Mouse (Mus musculus) neutrophil, adult 5-6 weeks (primary cell): ENCODE measurements around the gene Suds3. TPM values are rescaled to one million over a fixed set of nuclear protein-coding genes. Genes with fewer than 3 reads are reported as not detected.

Experiments used
- ATAC-seq: fragments of 151-379, 151-347 bp; 2 replicates; pipeline ENCODE4 v1.8.0; 2017; ENCODE audit warnings: mild to moderate bottlenecking, moderate TSS enrichment; ENCODE audit not compliant: insufficient number of reproducible peaks, poor library complexity, low FRiP score, severe bottlenecking; ENCODE audit errors: extremely low read depth
- total RNA-seq: library from RNA; stranded (forward); fragments of 200-1000 nt; gene quantifications from 2 replicates; pipeline ENCODE4 v1.2.3, GENCODE M21; 2017

The Suds3 gene
- total RNA-seq, 1 experiment from 2014 or later, result 130 TPM

GRCm38 (mm10) chr5:117087718-117088117, 28.2 kb downstream of the Suds3 start:
- no peak for ATAC-seq

DNA sequence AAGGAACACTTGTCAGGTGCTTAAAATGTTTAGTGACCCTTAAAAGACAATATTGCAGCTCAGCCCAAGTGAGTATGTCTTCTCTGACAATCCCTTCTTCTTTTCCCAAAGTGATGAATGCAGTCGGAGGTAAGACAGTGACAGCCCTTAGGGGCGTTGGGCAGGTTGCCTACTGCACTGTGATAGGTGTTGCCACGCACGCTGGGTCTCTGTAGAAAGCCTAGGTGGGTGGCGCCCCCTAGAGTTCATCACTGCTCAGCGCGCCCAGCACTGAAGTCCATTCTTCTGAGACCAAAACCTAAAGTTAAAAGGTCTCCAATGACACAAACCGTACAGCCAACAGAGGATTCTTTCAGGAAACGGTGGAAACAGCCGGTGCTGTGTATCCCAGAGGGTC, 46.4 kb downstream of the Suds3 start:
- ATAC-seq, result no peak

DNA sequence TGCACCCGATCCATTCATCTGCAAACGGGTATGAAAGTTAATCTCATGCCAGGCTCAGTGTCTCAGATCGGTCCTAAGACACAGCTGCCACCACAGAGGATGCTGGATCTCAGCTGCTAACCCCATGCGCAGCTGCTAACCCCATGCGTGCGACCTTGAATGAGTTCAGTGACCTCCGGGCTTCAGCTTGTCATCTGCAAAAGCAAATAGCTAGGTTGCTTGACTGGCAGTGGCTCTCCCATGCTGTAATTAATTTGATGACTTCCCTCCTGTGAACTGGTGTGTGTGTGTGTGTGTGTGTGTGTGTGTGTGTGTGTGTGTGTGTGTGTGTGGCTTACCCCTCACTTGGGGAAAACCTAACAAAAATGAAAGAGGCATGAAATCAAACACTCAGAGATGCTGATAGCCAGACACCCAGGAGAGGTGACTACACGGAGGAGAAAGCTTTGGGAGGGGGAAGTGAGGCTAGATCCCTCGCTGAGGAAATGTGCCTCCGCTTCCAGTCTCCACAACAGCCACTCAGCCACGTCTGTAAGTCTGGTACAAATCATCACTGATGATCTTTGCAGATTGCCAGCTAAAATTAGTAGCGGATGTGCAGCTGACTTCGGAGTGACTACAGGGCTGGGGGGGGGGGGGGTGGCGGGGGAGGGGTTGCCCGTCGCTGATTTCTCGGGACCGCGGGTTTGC, 47.0 kb downstream of the Suds3 start:
- ATAC-seq, result no peak

GRCm38 (mm10) chr5:117068181-117068580, 47.7 kb downstream of the Suds3 start:
- ATAC-seq, result no peak

GRCm38 (mm10) chr5:117061251-117061650, 54.7 kb downstream of the Suds3 start:
- ATAC-seq, result no peak

DNA sequence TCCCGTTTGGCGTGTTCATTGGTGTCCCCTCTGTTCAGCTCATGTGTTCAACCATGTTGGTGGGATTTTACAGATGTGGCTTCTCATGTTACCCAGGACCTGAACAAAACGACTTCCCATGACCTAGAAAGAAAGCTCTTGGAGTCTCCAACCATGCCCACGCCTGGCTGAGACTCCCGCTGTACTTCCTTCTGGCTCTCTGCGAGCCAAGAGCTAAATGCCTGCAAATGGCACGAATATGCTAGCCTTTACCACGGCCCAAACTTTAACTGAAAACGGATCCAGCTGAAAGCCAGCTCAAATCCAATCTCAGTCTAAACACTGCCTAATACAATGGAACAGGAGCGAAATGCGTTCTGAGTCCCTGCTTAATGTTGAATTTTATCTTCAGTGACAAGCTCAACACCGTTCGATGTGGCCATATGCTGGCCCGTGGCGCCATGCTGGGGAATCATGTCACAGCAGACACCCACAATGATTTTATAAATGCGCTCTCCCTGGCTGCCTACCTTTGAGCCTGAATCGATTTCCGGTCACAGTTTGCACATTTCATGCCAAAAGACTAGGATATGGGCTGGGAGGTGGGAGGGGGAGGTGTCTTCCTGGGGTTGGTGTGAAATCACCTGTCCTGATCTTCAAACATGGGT, 55.3 kb downstream of the Suds3 start:
- no peak for ATAC-seq

DNA sequence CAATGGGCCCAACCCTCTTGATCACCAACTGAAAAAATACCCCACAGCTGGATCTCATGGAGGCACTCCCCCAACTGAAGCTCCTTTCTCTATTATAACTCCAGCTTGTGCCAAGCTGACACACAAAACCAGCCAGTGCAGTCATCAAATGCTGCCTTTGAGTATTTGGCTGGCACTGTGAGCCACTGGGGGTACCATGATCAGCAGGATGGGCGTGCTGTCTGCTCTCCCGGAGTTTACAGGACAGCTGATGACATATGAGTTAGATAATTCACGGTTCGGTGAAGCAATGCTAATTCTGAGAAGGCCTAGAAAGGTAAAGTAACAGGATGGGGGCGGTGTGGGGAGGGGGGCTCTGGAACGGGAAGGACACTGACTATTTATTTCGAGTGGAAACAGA, 66.0 kb downstream of the Suds3 start:
- no peak for ATAC-seq

GRCm38 (mm10) chr5:117045101-117045500, 70.8 kb downstream of the Suds3 start:
- no peak for ATAC-seq

DNA sequence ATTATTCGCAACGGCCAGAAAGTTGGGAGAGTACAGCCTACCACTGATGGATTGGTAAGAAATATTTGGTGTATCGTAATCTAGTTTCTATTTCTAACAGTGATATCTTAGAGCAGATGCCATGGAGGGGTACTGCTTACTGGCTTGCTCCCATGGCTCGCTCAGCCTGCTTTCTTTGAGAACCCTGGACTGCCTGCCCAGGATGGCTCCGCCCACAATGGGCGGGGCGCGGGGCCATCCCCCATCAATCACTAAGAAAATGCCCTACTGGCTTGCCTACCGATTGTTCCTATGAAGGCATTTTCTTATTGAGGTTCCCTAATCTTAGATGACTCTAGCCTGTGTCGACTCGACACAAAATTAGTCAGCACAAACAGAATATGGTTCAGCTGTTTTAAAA, 73.3 kb downstream of the Suds3 start:
- ATAC-seq, result no peak

Other genes starting within 250 kb of the Suds3 start
- 68.0 and 76.9 TPM in 2 replicates for gene Taok3, start 4.0 kb upstream of the Suds3 start, total RNA-seq
- 21.9 and 25.0 TPM in 2 replicates for gene Pebp1, start 171.5 kb upstream of the Suds3 start, total RNA-seq
- gene Vsig10, start 203.0 kb upstream of the Suds3 start, total RNA-seq, result 3.6 and 7.0 TPM in 2 replicates
- gene Wsb2, start 241.2 kb upstream of the Suds3 start, total RNA-seq, result 24.2 and 29.7 TPM in 2 replicates